Mouse (Mus musculus): ENCODE results near the gene Foxr1. TPM values are rescaled to one million over a fixed set of nuclear protein-coding genes. Genes with fewer than 3 reads are reported as not detected.

Foxr1 gene
- total and polyA plus RNA-seq, 2 experiments from 2014 or later: not detected

DNA sequence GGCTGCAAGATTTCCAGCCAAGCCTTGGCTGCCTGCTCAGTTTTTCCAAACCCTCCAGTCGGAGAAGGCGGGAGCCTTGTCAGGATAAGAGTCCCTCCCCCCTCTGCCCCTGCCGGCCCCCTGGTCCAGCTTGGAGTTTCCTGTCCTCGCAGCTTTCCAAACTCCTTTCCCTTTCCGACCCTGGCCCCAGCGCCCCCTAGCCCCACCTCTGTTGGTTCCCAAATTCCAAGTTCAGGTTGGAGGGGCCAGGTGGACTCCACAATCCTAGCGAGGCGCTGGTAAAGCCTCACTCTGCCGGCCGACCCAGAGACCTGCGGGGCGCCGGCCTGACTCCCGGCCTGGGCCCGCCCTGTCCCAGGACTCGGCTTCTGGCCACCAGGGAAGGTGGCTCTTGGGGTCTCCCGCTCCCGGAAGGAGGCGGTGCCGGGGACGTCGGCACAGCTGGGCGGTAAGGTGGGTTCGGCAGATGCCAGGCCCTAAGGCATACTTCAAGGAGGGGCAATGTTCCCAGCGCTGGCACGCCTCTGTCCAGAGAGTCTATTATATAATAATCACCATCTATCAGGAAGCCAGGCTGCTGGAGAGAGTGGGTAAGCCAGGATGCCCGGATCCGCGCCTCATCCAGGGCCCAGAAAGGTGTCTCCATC is 38.1 kb upstream of the Foxr1 start:
- H3K4me2 ChIP-seq (ENCODE audit: low read depth, low read length, poor library complexity, severe bottlenecking): peak overlapping the region; percentile 87
- H3K36me3 ChIP-seq (ENCODE audit: insufficient read depth, low read length): no peaks in the 10 kb centered on the region
- peak overlapping the region; percentile 94 for H3K4me3 ChIP-seq (ENCODE audit: low read depth, low read length)
- DNase-seq (ENCODE audit: low spot score): peak; percentile 94
- no peaks in the 10 kb centered on the region for H3K27me3 ChIP-seq (ENCODE audit: insufficient read depth, low read length)
- H3K27ac ChIP-seq (ENCODE audit: low read depth, low read length): peak overlapping the region; percentile 96
- H3K4me1 ChIP-seq (ENCODE audit: insufficient read depth, low read length): peaks cover 8% of the 10 kb centered on the region; the same call in 1 of the 2 replicates
- TF ChIP-seq CTCF (IDR thresholded peaks at IDR 0.05): peak; percentile 50
- peak; percentile 74 for ATAC-seq (ENCODE audit: low FRiP score)
- no peaks in the 10 kb centered on the region for H3K9me3 ChIP-seq (ENCODE audit: low read length)
- peak overlapping the region; percentile 87 for H3K9ac ChIP-seq (replicated peaks; ENCODE audit: low read length, poor library complexity, severe bottlenecking)
- WGBS: under 1% methylated on average over 26 of the region's 29 CpGs

DNA sequence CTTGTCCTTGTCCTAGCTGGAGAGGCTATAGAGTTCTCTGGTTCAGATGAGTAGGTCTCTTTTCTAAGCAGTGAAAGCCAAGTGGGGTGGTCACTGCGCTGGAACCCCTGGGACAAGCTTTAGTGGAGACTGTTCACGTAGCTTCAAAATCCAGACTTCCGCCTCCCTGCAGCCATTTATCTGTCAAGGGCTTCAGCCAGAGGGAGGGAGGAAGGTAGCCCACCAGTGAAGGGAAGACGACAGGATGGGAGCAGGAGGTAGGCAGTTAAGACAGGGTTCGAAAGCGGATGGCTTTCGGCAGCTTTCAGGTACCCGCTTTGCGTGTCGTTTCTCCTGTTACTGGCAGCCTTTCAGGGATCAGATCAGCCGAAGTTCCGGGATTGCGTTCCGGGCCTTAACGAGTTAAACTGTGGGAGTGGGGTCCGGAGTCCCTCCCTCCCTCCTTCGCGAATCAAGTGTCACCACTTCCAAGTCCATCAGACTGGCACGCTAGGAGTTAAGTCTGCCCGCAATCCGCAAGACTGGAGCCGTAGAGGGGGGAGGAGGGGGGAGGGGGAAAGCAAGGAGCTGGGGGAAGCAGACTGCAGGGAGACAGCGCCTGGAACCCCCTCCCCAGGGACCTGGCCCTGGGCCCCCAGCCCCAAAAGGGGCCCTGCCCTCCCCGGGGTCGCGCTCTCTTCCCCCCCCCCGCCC is 37.4 kb upstream of the Foxr1 start:
- Histone ChIP-seq H3K4me3 (ENCODE audit: low read depth, low read length) (peak overlapping the region; percentile 94), H3K4me2 (ENCODE audit: low read depth, low read length, poor library complexity, severe bottlenecking) (peak overlapping the region; percentile 87), H3K36me3 (ENCODE audit: insufficient read depth, low read length) (no peaks in the 10 kb centered on the region), H3K4me1 (ENCODE audit: insufficient read depth, low read length) (peaks cover 8% of the 10 kb centered on the region; the same call in 1 of the 2 replicates), H3K27ac (ENCODE audit: low read depth, low read length) (peak overlapping the region; percentile 96), H3K9me3 (ENCODE audit: low read length) (no peaks in the 10 kb centered on the region), H3K9ac (replicated peaks; ENCODE audit: low read length, poor library complexity, severe bottlenecking) (peak overlapping the region; percentile 87), H3K27me3 (ENCODE audit: insufficient read depth, low read length) (no peaks in the 10 kb centered on the region)
- ATAC-seq (ENCODE audit: low FRiP score) (peak; percentile 57), DNase-seq (ENCODE audit: low spot score) (peak; percentile 94)
- WGBS: under 1% methylated on average over 18 of the region's 27 CpGs
- no peak for TF ChIP-seq CTCF (IDR thresholded peaks at IDR 0.05)

DNA sequence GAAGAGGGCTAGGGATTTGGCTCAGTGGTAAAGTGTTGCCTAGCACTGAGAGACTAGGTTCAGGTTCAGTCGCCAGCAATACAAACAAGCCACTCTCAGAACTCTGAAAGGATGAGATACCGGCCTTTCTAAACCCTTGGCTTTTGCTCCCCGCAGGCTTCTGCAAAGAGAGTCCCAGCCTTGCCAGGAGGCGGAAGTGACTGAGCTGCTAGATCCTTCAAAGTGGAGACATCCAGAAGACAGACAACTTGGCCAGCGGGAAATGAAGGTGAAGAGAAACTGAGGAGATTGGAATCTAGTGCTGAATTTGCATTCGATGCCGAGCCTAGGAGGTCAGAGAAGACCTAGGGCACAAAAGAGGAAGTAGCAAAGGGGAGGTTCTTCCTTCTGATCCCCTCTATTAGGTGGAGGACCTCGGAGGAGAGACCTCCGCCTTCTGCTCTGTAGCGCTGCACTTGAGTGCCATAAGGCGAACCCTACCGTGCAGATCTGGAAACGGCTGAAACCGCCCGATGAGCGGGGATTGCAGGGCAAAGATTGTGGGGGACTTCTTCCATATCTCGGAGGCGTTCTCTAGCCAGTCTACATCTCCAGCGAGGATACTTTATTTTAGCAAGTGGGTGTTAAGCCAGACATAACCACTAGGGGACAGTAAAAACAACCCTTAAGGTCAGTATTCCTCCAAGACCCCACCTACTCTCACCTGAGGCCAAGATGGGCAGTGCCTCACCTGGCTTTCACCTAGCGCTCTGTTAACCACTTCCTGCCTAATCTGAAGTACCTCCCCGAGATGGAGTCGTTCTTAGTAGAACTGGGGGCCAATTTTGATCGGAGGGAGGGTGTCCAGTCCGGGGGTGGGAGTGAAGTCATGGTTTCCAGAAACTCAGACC is 36.6 kb upstream of the Foxr1 start:
- ATAC-seq (ENCODE audit: low FRiP score): no peak
- no peaks in the 10 kb centered on the region for H3K9me3 ChIP-seq (ENCODE audit: low read length)
- H3K27ac ChIP-seq (ENCODE audit: low read depth, low read length): peak overlapping the region; percentile 96
- H3K27me3 ChIP-seq (ENCODE audit: insufficient read depth, low read length): no peaks in the 10 kb centered on the region
- peak; percentile 86 for DNase-seq (ENCODE audit: low spot score)
- H3K4me1 ChIP-seq (ENCODE audit: insufficient read depth, low read length): peaks cover 8% of the 10 kb centered on the region; the same call in 1 of the 2 replicates
- H3K4me3 ChIP-seq (ENCODE audit: low read depth, low read length): peak overlapping the region; percentile 94
- peak; percentile 89 for TF ChIP-seq CTCF (IDR thresholded peaks at IDR 0.05)
- H3K4me2 ChIP-seq (ENCODE audit: low read depth, low read length, poor library complexity, severe bottlenecking): peak overlapping the region; percentile 87
- no peaks in the 10 kb centered on the region for H3K36me3 ChIP-seq (ENCODE audit: insufficient read depth, low read length)
- WGBS: 8% methylated on average over 24 of the region's 24 CpGs
- peak overlapping the region; percentile 87 for H3K9ac ChIP-seq (replicated peaks; ENCODE audit: low read length, poor library complexity, severe bottlenecking)

DNA sequence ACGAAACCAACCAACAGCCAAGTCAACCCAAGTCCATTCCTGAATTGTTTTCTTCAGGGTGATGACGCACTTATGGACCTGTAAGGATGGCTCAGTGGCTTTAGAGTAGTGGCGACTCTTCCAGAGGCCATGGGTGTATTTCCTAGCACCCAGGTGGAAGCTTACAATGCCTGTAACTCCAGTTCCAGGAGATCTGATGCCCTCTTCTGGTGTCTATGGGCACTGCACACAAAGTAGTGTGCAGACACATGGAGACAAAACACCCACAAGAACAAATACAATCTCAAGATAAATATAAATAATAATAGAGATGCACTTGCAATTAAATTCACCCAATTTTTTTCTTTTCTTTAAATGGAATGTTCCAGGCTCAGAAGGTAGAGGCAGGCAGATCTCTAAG is 35.0 kb upstream of the Foxr1 start:
- DNase-seq (ENCODE audit: low spot score): no peak
- H3K9me3 ChIP-seq (ENCODE audit: low read length): no peaks in the 10 kb centered on the region
- no peak overlapping the region for H3K4me3 ChIP-seq (ENCODE audit: low read depth, low read length)
- H3K27me3 ChIP-seq (ENCODE audit: insufficient read depth, low read length): no peaks in the 10 kb centered on the region
- H3K4me2 ChIP-seq (ENCODE audit: low read depth, low read length, poor library complexity, severe bottlenecking): no peak overlapping the region
- 97% methylated on average over 3 of the region's 3 CpGs for WGBS
- ATAC-seq (ENCODE audit: low FRiP score): no peak
- 0 out of 2 replicates have a peak, but pooled peaks cover 5% of the 10 kb centered on the region for H3K4me1 ChIP-seq (ENCODE audit: insufficient read depth, low read length)
- peak; percentile 54 for TF ChIP-seq CTCF (IDR thresholded peaks at IDR 0.05)
- H3K36me3 ChIP-seq (ENCODE audit: insufficient read depth, low read length): no peaks in the 10 kb centered on the region
- no peak overlapping the region for H3K27ac ChIP-seq (ENCODE audit: low read depth, low read length)
- H3K9ac ChIP-seq (replicated peaks; ENCODE audit: low read length, poor library complexity, severe bottlenecking): no peak overlapping the region

DNA sequence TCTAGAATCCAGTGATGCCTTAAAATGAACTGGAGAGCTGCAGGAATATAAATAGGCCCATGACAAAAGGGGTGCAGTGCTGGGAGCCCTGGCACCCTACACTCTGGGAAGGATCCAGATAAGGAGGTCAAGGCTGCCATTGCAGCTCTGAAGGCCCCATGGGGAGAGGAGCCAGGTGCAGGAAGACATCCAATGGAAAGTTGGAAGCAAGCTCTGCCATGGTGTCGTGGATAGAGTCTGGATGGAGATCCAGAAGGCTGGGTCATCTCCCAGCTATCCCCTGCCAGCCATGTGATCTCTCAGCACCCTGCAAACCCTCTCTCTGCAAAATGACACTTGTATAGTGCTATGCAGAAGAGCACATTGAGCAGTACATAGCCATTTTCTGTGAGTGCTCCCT is 33.4 kb upstream of the Foxr1 start:
- Histone ChIP-seq H3K27ac (ENCODE audit: low read depth, low read length) (no peak overlapping the region), H3K9me3 (ENCODE audit: low read length) (no peaks in the 10 kb centered on the region), H3K4me2 (ENCODE audit: low read depth, low read length, poor library complexity, severe bottlenecking) (no peak overlapping the region), H3K4me3 (ENCODE audit: low read depth, low read length) (no peak overlapping the region), H3K9ac (replicated peaks; ENCODE audit: low read length, poor library complexity, severe bottlenecking) (no peak overlapping the region), H3K27me3 (ENCODE audit: insufficient read depth, low read length) (no peaks in the 10 kb centered on the region), H3K36me3 (ENCODE audit: insufficient read depth, low read length) (no peaks in the 10 kb centered on the region), H3K4me1 (ENCODE audit: insufficient read depth, low read length) (0 out of 2 replicates have a peak, but pooled peaks cover 5% of the 10 kb centered on the region)
- TF ChIP-seq CTCF (IDR thresholded peaks at IDR 0.05): no peak
- DNase-seq (ENCODE audit: low spot score) (no peak), ATAC-seq (ENCODE audit: low FRiP score) (no peak)
- WGBS: 63% methylated on average over 1 of the region's 1 CpGs
